Mouse (Mus musculus): ENCODE results near the gene Olfr47. TPM values are rescaled to one million over a fixed set of nuclear protein-coding genes. Genes with fewer than 3 reads are reported as not detected.

Olfr47 gene
- polyA plus RNA-seq, 1 experiment from 2014 or later = not detected

- no peak overlapping the region for H3K27ac ChIP-seq
- WGBS = 5% methylated on average over 8 of the region's 8 CpGs
- ATAC-seq (ENCODE audit: low FRiP score) = no peak
These were observed 35.0 kb downstream of the Olfr47 start for GRCm38 (mm10) chr6:43266356-43266755.

GRCm38 (mm10) chr6:43272597-43272996 lies 41.3 kb downstream of the Olfr47 start:
- Histone ChIP-seq H3K27ac (0 out of 2 replicates have a peak overlapping the region, but pooled peaks have one; percentile 8), H3K9ac (no peak overlapping the region)

More at GRCm38 (mm10) chr6:43266356-43266755, 35.0 kb downstream of the Olfr47 start:
- no peak overlapping the region for H3K9ac ChIP-seq
- H3K4me1 ChIP-seq = peaks cover 16% of the 10 kb centered on the region; the same call in 1 of the 2 replicates
- H3K4me2 ChIP-seq = peak overlapping the region; percentile 81
- no peaks in the 10 kb centered on the region for H3K36me3 ChIP-seq (replicated peaks)
- peak overlapping the region; percentile 50 for H3K4me3 ChIP-seq (replicated peaks)
- H3K9me3 ChIP-seq = no peaks in the 10 kb centered on the region
- peaks cover 29% of the 10 kb centered on the region for H3K27me3 ChIP-seq

GRCm38 (mm10) chr6:43274123-43274522 lies 42.8 kb downstream of the Olfr47 start:
- no peak for ATAC-seq (ENCODE audit: low FRiP score)
- H3K36me3 ChIP-seq (replicated peaks) = no peaks in the 10 kb centered on the region
- H3K9me3 ChIP-seq = no peaks in the 10 kb centered on the region
- no peak overlapping the region for H3K9ac ChIP-seq
- H3K4me1 ChIP-seq = no peaks in the 10 kb centered on the region
- 88% methylated on average over 4 of the region's 4 CpGs for WGBS
- H3K4me3 ChIP-seq (replicated peaks) = no peak overlapping the region
- H3K4me2 ChIP-seq = no peak overlapping the region
- H3K27me3 ChIP-seq = no peaks in the 10 kb centered on the region
- H3K27ac ChIP-seq = no peak overlapping the region

More at GRCm38 (mm10) chr6:43272597-43272996, 41.3 kb downstream of the Olfr47 start:
- Histone ChIP-seq H3K36me3 (replicated peaks) (no peaks in the 10 kb centered on the region), H3K27me3 (no peaks in the 10 kb centered on the region), H3K9me3 (no peaks in the 10 kb centered on the region), H3K4me1 (no peaks in the 10 kb centered on the region), H3K4me2 (no peak overlapping the region), H3K4me3 (replicated peaks) (no peak overlapping the region)
- no peak for ATAC-seq (ENCODE audit: low FRiP score)

GRCm38 (mm10) chr6:43278247-43278646 lies 46.9 kb downstream of the Olfr47 start:
- Histone ChIP-seq H3K36me3 (replicated peaks) (no peaks in the 10 kb centered on the region), H3K9me3 (no peaks in the 10 kb centered on the region), H3K4me2 (no peak overlapping the region), H3K4me1 (no peaks in the 10 kb centered on the region), H3K27me3 (no peaks in the 10 kb centered on the region), H3K9ac (no peak overlapping the region), H3K4me3 (replicated peaks) (no peak overlapping the region), H3K27ac (no peak overlapping the region)
- ATAC-seq (ENCODE audit: low FRiP score) = no peak

- no peak for ATAC-seq (ENCODE audit: low FRiP score)
- Histone ChIP-seq H3K36me3 (replicated peaks) (no peaks in the 10 kb centered on the region), H3K9me3 (no peaks in the 10 kb centered on the region), H3K4me2 (no peak overlapping the region), H3K27me3 (no peaks in the 10 kb centered on the region), H3K27ac (no peak overlapping the region), H3K4me1 (no peaks in the 10 kb centered on the region), H3K9ac (no peak overlapping the region), H3K4me3 (replicated peaks) (no peak overlapping the region)
- WGBS = 94% methylated on average over 5 of the region's 5 CpGs
These were observed 49.2 kb downstream of the Olfr47 start for GRCm38 (mm10) chr6:43280481-43280880.

Other genes with a start within 250 kb of the Olfr47 start
- not detected in 2 replicates for gene Olfr441, start 125.2 kb upstream of the Olfr47 start, polyA plus RNA-seq (2016; fragmentation: Nextera tagmentation; extraction: Ambion mirVana)
- not detected in 2 replicates for gene Olfr237-ps1, start 85.0 kb upstream of the Olfr47 start, polyA plus RNA-seq (2016; fragmentation: Nextera tagmentation; extraction: Ambion mirVana)
- not detected in 2 replicates for gene Olfr437, start 68.2 kb upstream of the Olfr47 start, polyA plus RNA-seq (2016; fragmentation: Nextera tagmentation; extraction: Ambion mirVana)
- 0.05 TPM in 1 of 2 replicates, not detected in the other for gene Olfr13, start 59.4 kb upstream of the Olfr47 start, polyA plus RNA-seq (2016; fragmentation: Nextera tagmentation; extraction: Ambion mirVana)
- gene Olfr435, start 34.4 kb upstream of the Olfr47 start, polyA plus RNA-seq (2016; fragmentation: Nextera tagmentation; extraction: Ambion mirVana) = not detected in 2 replicates
- gene Olfr434, start 18.5 kb upstream of the Olfr47 start, polyA plus RNA-seq (2016; fragmentation: Nextera tagmentation; extraction: Ambion mirVana) = not detected in 2 replicates
- 2.9 and 3.5 TPM in 2 replicates for gene Arhgef5, start 34.1 kb downstream of the Olfr47 start, polyA plus RNA-seq (2016; fragmentation: Nextera tagmentation; extraction: Ambion mirVana)
- gene Nobox, start 78.0 kb downstream of the Olfr47 start, polyA plus RNA-seq (2016; fragmentation: Nextera tagmentation; extraction: Ambion mirVana) = not detected in 2 replicates

Data from forebrain, embryonic 12.5 days (tissue).